1 mouse cellular context compared by ENCODE assay signal in the genomic region with DNA sequence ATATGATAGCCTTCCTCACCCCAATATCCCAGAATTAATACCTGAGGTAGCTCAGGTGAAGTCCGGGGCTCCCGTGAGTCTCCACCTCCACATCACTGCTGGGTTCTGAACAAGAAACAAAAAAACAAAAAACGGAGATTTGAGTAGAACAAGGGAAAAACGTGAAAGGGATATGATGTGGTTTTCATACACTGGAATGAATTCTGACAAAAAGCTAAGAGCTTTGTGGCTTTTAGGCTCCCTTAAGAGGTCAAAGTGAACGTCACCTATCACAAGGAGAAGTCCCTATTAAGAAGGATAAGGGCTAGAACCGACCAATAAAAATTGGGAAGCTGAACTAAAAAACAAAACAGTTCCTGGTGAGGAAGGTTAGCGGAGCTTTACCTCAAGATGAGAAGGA.
TF ChIP-seq lines count a peak whose summit lies in the region.

No protein-coding gene starts in this region.

TF ChIP-seq in MEL, 35 proteins besides CTCF, POLR2A, EP300 and RAD21 (continued from another document):
- TF ChIP-seq GATA1 (IDR thresholded peaks at IDR 0.05; ENCODE audit: low read depth, low read length) (0 out of 2 replicates have a peak, but pooled peaks have one; percentile 29), ZMIZ1 (IDR thresholded peaks at IDR 0.05; ENCODE audit: low read depth, low read length) (no peak), TBP (IDR thresholded peaks at IDR 0.05; ENCODE audit: low read depth, low read length) (peak; percentile 17; the same call in 1 of the 2 replicates)
